Mouse (Mus musculus): ENCODE data around the gene Ndufb8.

The Ndufb8 gene

GRCm38 (mm10) chr19:44554861-44555590 lies at the start of gene Ndufb8:
Gene Ndufb8 (minus strand): TSS chr19:44555440.
- DNase-seq = peak; percentile 88 to 92

DNA sequence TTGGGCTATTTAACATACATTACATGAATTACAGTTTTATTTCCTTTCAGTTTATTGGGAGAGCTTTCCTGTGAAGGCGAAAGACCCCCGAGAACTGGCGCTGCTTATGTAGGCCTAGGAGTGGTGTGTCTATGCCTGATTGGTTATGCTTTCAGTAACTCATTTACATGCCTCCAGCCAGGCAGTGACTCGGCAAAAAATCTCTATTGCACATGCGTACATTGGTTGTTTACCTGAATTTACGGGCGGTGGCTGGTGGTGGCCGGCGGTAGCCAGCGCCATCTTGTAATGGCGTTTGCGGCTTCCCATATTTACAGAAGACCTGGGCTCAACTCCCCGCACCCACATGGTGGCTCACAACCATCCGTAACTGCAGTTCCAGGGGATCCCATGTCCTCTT lies 38.9 kb upstream of the Ndufb8 start:
- DNase-seq = no peak

DNA sequence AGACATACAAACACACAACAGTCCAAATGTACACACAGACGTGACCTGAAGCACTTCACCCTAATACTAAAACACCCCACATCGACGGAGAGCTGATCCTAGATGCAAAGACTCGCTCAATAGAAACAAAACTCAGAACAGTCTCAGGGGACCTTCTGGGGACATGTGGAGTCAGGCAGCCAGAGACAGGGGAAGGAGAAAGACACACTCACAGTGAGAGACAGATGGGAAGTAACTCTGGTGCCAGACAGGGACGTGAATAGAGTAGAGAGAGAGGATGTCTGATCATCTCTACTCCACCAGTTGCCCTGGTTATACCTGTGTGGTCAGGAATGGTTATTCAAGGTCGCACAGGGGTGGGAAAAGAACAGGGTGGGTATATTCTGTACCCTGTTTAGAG lies 36.4 kb upstream of the Ndufb8 start:
- no peak for DNase-seq

DNA sequence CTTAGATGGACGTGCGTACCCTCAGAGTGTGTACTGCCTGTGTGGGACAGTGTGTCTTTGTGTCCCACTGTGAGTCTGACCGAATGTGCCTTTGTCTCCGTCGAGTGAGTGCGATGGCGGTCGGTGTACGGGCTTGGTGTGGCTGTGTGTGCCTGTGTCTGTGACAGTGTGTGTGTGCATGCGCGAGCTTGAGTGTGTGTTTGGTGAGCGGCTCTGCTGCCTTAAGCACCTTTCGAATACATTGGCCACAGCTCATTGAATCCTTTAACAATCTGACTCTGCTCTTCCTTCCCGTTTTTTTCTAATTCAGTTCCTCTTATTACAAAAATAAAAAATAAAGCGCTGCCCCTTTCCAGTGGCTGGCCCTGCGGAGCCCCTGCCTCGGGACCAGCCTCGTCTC lies 35.8 kb upstream of the Ndufb8 start:
- peak; percentile 7 to 24 for DNase-seq

GRCm38 (mm10) chr19:44589591-44590223 lies 34.5 kb upstream of the Ndufb8 start:
- DNase-seq = no peak

- DNase-seq = no peak
Measured at GRCm38 (mm10) chr19:44588036-44588435, 32.8 kb upstream of the Ndufb8 start.

DNA sequence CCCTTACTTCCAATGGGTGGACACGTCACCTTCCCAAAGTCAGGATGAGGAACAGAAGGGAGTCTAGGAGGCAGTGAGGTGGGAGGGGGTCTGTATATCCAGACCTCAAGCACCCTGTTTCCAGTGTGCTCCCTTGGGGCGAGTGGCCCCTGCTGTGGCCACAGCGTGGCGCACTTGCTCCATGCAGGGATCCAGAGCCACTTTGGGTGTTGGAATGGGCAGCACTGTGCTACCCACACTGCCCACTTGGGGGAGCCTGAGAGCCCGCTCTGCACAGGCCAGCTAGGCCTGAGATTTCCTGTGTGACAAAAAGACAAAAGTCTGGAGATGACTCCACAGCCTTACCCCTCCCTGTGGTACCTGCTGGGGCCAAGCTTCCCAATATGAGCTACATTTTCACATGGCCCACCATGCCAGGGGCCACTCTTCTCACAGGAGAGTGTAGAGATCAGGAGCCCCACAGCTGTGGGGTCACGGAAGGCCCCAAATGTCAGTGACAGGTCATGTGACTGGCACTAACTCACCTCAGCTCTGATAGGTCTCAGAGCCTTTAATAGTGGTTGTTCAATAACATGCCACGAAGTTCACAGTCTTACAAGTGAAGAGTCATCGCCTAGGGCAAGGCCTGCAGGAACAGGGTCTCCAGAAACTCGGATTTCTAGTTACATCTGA lies 27.5 kb upstream of the Ndufb8 start:
- peak; percentile 69 to 90 for DNase-seq

DNA sequence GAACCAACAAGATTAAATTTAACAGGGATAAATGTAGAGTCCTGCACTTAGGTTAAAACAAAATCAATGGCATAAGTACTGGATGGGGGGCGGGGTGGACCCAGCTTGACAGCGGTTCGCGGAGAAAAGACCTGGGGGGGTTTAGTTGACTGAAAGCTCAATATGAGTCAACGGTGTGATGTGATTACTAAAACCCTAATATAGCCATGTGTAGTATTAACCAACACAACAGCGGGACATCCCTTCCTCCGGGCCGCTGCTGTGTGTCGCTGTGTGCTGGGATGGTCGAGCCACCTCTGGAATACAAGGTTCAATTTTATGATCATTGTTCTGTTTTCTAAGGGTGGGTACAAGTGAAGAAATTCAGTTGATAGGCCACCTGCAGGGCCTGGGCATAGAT lies 26.9 kb upstream of the Ndufb8 start:
- no peak for DNase-seq

- no peak for DNase-seq
Measured at GRCm38 (mm10) chr19:44578038-44578437, 22.8 kb upstream of the Ndufb8 start.

- no peak for DNase-seq
Measured at GRCm38 (mm10) chr19:44576275-44576674, 21.0 kb upstream of the Ndufb8 start.

- no peak for DNase-seq
Measured at GRCm38 (mm10) chr19:44567763-44568162, 12.5 kb upstream of the Ndufb8 start.

GRCm38 (mm10) chr19:44564006-44564405 lies 8.8 kb upstream of the Ndufb8 start:
- no peak for DNase-seq

- DNase-seq = peak; percentile 87 to 93
Measured at GRCm38 (mm10) chr19:44562652-44563206, 7.5 kb upstream of the Ndufb8 start, which contains the start of gene Hif1an. Gene Hif1an (plus strand): TSS chr19:44562850.

- DNase-seq = no peak
Measured at GRCm38 (mm10) chr19:44554490-44554860, 765 bp downstream of the Ndufb8 start.

DNA sequence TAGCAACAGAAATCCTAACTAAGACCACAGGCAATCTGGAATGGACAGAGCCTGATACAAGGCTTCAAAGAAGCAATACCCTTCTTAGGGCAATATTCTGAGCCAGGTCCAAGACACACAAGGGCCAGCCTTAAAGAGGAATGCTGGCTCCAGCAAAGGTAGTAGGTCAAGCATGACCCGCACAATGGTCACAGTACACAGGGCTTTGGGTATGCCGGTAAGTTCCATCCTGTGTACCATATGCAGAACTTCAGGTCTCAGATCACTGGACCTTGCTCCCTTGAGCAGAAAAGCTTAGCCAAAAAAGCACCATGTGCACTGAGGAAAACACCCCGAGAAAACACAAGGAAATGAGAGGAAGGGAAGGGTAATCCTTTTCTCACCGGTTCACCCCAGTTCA lies 2.0 kb downstream of the Ndufb8 start:
- DNase-seq = no peak

DNA sequence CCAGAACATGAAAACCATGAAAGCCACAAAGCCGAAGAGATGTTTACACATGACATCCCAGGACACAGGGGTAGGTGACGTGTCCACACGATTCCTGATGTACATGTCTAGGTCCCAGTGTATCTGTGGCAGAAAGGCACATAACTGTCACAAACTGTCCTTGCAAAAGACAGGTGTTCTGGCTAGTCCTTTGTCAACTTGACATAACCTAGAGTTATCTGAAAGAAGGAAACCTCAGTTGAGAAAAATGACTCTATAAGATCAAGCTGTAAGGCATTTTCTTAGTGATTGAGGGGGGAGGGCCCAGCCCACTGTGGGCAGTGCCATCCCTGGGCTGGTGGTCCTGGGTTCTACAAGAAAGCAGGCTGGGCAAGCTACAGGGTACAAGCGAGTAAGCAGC lies 2.5 kb downstream of the Ndufb8 start, which contains the start of gene Gm20538:
TSS of gene Gm20538 (minus strand) at position 101 of the 400 bp plus-strand sequence.
- DNase-seq = no peak

DNA sequence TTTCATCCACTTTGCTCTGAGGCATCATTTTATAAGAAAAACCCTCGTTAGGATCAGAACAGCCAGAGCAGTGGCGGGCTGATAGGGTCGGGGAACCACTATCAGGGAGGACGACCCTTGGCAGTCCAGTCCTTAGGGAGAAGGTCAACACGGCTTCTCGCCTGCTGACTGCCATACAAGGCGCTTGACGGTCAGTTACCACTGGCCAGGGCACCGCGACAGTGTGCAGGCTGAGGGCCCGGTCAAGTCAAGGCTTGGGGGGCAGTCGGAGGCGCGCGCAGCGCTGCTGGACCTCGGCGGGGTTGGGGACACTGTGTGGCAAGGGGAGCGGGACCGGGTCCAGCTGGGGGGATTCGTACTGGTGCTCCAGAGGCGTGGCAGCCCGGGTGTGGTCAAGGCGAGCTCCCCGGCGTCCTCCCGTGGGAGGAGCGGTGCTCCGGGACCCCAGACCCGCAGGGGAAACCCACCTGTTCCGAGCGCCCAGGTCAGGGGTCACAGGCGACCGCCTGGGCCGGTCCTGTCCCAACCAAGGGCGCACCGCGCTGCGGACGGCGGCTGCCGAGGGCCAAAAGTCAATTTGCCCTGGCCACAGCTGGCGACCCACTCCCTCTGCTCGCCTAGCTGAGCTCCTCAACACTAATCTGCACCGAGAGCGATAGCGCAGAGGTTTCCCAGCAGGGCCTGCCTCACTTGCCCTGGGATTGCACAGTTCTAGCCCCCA lies 9.8 kb downstream of the Ndufb8 start, which contains the start of gene Sec31b:
TSS of gene Sec31b (minus strand) at position 544 of the 721 bp plus-strand sequence.
- peak; percentile 14 to 30 for DNase-seq

DNA sequence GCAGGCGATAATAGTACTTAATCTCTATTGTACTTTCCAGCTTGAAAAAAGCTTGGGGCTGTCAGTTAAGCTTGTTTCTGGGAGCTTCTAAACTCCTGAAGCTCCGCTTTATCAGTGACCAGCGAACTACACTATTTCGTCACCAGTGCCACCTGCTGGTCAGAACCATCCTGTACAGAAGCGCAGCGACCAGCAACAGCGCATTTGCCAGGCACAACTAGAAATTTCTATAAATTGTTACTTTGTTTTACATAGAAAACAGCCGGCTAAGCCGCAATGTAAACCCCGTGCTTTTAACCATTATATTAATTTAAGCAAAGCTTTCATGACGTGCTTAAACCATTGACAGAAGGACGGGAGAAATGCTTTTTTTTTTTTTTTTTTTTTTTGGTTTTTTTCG lies 10.5 kb downstream of the Ndufb8 start:
- DNase-seq = peak; percentile 27 to 76

GRCm38 (mm10) chr19:44544372-44544771 lies 10.9 kb downstream of the Ndufb8 start:
- no peak for DNase-seq

- DNase-seq = no peak
Measured at GRCm38 (mm10) chr19:44542694-44543178, 12.5 kb downstream of the Ndufb8 start.

GRCm38 (mm10) chr19:44537416-44537815 lies 17.8 kb downstream of the Ndufb8 start:
- no peak for DNase-seq

DNA sequence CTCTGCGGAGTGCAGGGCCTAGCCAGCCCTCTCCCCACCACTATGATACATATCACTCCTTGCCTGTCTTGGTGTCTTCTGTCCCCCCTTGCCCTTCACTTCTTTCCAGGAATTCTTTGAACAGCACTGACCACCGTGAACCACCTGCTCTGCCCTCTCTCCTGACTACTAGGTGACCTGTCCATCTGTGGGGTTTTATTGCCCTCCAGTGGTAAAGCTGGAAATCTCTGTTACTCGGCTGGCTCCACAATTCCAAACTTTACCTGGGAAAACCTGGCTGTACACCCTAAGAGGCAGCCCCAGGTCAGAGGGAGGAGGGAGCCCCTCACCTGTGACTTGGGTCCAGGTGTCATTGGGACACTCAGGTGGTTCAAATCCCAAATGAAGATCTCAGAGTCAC lies 19.9 kb downstream of the Ndufb8 start:
- no peak for DNase-seq

GRCm38 (mm10) chr19:44530018-44530417 lies 25.2 kb downstream of the Ndufb8 start:
- no peak for DNase-seq

All from spleen, adult 18-20 months (tissue).